Mouse (Mus musculus): ENCODE results near the gene Ctc1. TPM values are rescaled to one million over a fixed set of nuclear protein-coding genes. Genes with fewer than 3 reads are reported as not detected.

Ctc1 gene
- polyA plus RNA-seq, 1 experiment from 2014 or later, result 63.2 TPM

GRCm38 (mm10) chr11:69063413-69064201 is 47.9 kb downstream of the Ctc1 start:
- no peaks in the 10 kb centered on the region for H3K4me1 ChIP-seq (ENCODE audit: control insufficient read depth, insufficient read depth, low read length)
- WGBS, result under 1% methylated on average over 31 of the region's 31 CpGs
- H3K9ac ChIP-seq (replicated peaks; ENCODE audit: low read length), result peak overlapping the region; percentile 64
- no peaks in the 10 kb centered on the region for H3K9me3 ChIP-seq (replicated peaks; ENCODE audit: control insufficient read depth, low read length)
- ATAC-seq (replicated peaks; ENCODE audit: insufficient number of reproducible peaks, low FRiP score, low TSS enrichment, low read depth) (no peak; the same call in 1 of the 2 replicates), DNase-seq (ENCODE audit: low spot score) (peak; percentile 87)
- peak overlapping the region; percentile 48 for H3K27ac ChIP-seq (replicated peaks; ENCODE audit: low read depth, low read length)
- peak overlapping the region; percentile 45 for H3K4me2 ChIP-seq (ENCODE audit: low read depth, low read length)
- H3K27me3 ChIP-seq (ENCODE audit: control insufficient read depth, insufficient read depth, low read length), result no peaks in the 10 kb centered on the region
- H3K4me3 ChIP-seq (ENCODE audit: low read depth, low read length), result peak overlapping the region; percentile 69
- H3K36me3 ChIP-seq (replicated peaks; ENCODE audit: control insufficient read depth, insufficient read depth, low read depth, low read length), result no peaks in the 10 kb centered on the region

DNA sequence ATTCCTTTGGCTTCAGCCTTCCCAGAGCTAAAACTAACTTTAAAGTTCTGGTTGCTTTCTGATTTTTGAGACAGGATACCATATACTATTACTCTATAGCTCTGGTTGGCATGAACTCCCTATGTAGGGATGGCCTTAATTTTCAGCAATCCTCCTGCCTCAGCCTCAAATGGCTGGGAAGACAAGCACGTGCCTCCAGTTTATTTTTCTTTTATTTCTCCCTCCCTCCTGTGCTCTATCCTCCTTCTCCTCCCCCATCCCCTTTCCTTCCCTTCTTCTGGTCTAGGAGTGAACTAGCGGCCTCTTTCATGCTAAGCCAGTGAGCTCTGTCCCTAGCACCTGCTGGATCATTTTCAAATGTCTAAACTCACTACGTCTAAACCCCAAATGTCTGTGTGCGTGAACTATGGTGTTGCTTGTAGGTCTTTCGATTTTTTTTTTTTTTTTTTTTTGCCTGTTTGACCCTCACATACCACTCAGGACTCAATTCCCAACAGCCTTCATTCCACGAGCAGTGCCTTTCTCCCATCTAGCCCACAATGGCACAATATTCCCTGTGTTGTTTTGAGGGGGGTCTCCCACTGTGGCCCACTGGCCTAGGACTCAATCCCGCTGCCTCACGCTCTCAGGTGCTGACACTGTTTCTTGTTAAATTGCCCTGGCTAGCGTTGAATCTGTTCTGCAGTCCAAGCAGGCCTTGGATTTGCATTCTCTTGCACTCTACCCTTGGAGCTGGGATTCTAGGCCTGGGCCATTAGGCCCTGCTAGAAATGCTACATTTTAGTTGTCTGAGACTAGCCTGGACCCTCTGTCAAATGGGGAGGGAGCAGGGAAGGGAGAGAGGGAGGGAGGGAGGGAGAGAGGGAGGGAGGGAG is 48.8 kb downstream of the Ctc1 start:
- Histone ChIP-seq H3K27me3 (ENCODE audit: control insufficient read depth, insufficient read depth, low read length) (no peaks in the 10 kb centered on the region), H3K9me3 (replicated peaks; ENCODE audit: control insufficient read depth, low read length) (no peaks in the 10 kb centered on the region), H3K27ac (replicated peaks; ENCODE audit: low read depth, low read length) (no peak overlapping the region), H3K36me3 (replicated peaks; ENCODE audit: control insufficient read depth, insufficient read depth, low read depth, low read length) (no peaks in the 10 kb centered on the region), H3K9ac (replicated peaks; ENCODE audit: low read length) (peak overlapping the region; percentile 64; the same call in 1 of the 2 replicates), H3K4me2 (ENCODE audit: low read depth, low read length) (peak overlapping the region; percentile 45), H3K4me3 (ENCODE audit: low read depth, low read length) (peak overlapping the region; percentile 69), H3K4me1 (ENCODE audit: control insufficient read depth, insufficient read depth, low read length) (no peaks in the 10 kb centered on the region)
- no peak for DNase-seq (ENCODE audit: low spot score)
- ATAC-seq (replicated peaks; ENCODE audit: insufficient number of reproducible peaks, low FRiP score, low TSS enrichment, low read depth), result no peak
- WGBS, result 36% methylated on average over 9 of the region's 9 CpGs

- no peak overlapping the region; the same call in 1 of the 2 replicates for H3K4me2 ChIP-seq (ENCODE audit: low read depth, low read length)
- no peaks in the 10 kb centered on the region for H3K4me1 ChIP-seq (ENCODE audit: control insufficient read depth, insufficient read depth, low read length)
- WGBS, result 59% methylated on average over 3 of the region's 3 CpGs
- ATAC-seq (replicated peaks; ENCODE audit: insufficient number of reproducible peaks, low FRiP score, low TSS enrichment, low read depth) (no peak), DNase-seq (ENCODE audit: low spot score) (no peak)
- H3K27ac ChIP-seq (replicated peaks; ENCODE audit: low read depth, low read length), result no peak overlapping the region
- H3K36me3 ChIP-seq (replicated peaks; ENCODE audit: control insufficient read depth, insufficient read depth, low read depth, low read length), result no peaks in the 10 kb centered on the region
- no peaks in the 10 kb centered on the region for H3K27me3 ChIP-seq (ENCODE audit: control insufficient read depth, insufficient read depth, low read length)
- H3K9ac ChIP-seq (replicated peaks; ENCODE audit: low read length), result no peak overlapping the region
- no peaks in the 10 kb centered on the region for H3K9me3 ChIP-seq (replicated peaks; ENCODE audit: control insufficient read depth, low read length)
- H3K4me3 ChIP-seq (ENCODE audit: low read depth, low read length), result no peak overlapping the region
Measured at GRCm38 (mm10) chr11:69065394-69065925, 49.7 kb downstream of the Ctc1 start.

GRCm38 (mm10) chr11:69066163-69066861 is 50.6 kb downstream of the Ctc1 start:
- Histone ChIP-seq H3K27ac (replicated peaks; ENCODE audit: low read depth, low read length) (no peak overlapping the region), H3K9ac (replicated peaks; ENCODE audit: low read length) (peak overlapping the region; percentile 51), H3K4me2 (ENCODE audit: low read depth, low read length) (peak overlapping the region; percentile 76), H3K9me3 (replicated peaks; ENCODE audit: control insufficient read depth, low read length) (no peaks in the 10 kb centered on the region), H3K36me3 (replicated peaks; ENCODE audit: control insufficient read depth, insufficient read depth, low read depth, low read length) (no peaks in the 10 kb centered on the region), H3K27me3 (ENCODE audit: control insufficient read depth, insufficient read depth, low read length) (no peaks in the 10 kb centered on the region), H3K4me1 (ENCODE audit: control insufficient read depth, insufficient read depth, low read length) (no peaks in the 10 kb centered on the region), H3K4me3 (ENCODE audit: low read depth, low read length) (peak overlapping the region; percentile 36)
- WGBS, result 1% methylated on average over 29 of the region's 29 CpGs
- ATAC-seq (replicated peaks; ENCODE audit: insufficient number of reproducible peaks, low FRiP score, low TSS enrichment, low read depth), result no peak
- DNase-seq (ENCODE audit: low spot score), result peak; percentile 22

DNA sequence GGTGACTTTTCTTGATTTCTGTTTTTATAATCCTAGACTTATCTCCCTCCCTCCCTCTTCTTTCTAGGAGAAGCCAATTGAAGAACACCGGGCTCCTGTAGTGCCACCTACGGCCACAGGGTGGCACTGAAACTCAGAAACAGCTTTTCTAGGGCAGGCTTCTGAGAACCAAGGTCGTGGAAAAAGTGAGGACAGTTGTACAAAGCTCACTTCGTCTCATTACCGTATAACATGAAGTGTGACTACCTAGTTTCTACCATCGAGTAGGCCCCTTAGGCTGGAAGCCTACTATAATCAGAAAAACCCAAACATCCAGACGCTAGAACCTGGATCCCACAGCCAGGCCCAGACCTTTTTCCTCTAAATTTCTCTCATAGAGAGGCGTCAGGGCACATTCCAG is 51.2 kb downstream of the Ctc1 start:
- peak overlapping the region; percentile 36 for H3K4me3 ChIP-seq (ENCODE audit: low read depth, low read length)
- H3K27me3 ChIP-seq (ENCODE audit: control insufficient read depth, insufficient read depth, low read length), result no peaks in the 10 kb centered on the region
- WGBS, result 9% methylated on average over 8 of the region's 8 CpGs
- peak overlapping the region; percentile 76 for H3K4me2 ChIP-seq (ENCODE audit: low read depth, low read length)
- no peaks in the 10 kb centered on the region for H3K36me3 ChIP-seq (replicated peaks; ENCODE audit: control insufficient read depth, insufficient read depth, low read depth, low read length)
- H3K9me3 ChIP-seq (replicated peaks; ENCODE audit: control insufficient read depth, low read length), result no peaks in the 10 kb centered on the region
- no peaks in the 10 kb centered on the region for H3K4me1 ChIP-seq (ENCODE audit: control insufficient read depth, insufficient read depth, low read length)
- peak; percentile 96 for DNase-seq (ENCODE audit: low spot score)
- H3K27ac ChIP-seq (replicated peaks; ENCODE audit: low read depth, low read length), result no peak overlapping the region
- no peak for ATAC-seq (replicated peaks; ENCODE audit: insufficient number of reproducible peaks, low FRiP score, low TSS enrichment, low read depth)
- no peak overlapping the region; the same call in 1 of the 2 replicates for H3K9ac ChIP-seq (replicated peaks; ENCODE audit: low read length)

DNA sequence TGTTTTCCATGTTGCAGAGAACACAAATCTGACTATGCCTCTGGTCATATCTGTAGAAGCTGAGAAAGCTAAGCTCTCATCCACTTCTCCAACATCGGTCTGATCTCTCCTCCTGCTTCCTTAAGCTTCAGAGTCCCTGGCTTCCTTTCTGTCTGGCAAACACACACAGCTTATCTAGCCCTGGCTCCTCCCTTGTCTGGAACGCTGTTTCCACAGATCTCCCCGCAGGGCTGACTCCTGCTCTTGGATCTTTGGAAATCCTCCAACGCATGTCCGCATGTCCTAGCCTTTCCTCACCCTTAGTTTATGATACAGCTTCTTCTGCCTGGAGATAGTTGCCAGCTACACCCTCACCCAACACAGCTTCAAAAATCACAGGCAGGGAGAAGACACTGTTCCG is 51.9 kb downstream of the Ctc1 start:
- Histone ChIP-seq H3K4me3 (ENCODE audit: low read depth, low read length) (no peak overlapping the region), H3K9me3 (replicated peaks; ENCODE audit: control insufficient read depth, low read length) (no peaks in the 10 kb centered on the region), H3K4me2 (ENCODE audit: low read depth, low read length) (no peak overlapping the region), H3K27me3 (ENCODE audit: control insufficient read depth, insufficient read depth, low read length) (no peaks in the 10 kb centered on the region), H3K4me1 (ENCODE audit: control insufficient read depth, insufficient read depth, low read length) (no peaks in the 10 kb centered on the region), H3K27ac (replicated peaks; ENCODE audit: low read depth, low read length) (no peak overlapping the region), H3K36me3 (replicated peaks; ENCODE audit: control insufficient read depth, insufficient read depth, low read depth, low read length) (no peaks in the 10 kb centered on the region), H3K9ac (replicated peaks; ENCODE audit: low read length) (no peak overlapping the region)
- WGBS, result 57% methylated on average over 6 of the region's 6 CpGs
- ATAC-seq (replicated peaks; ENCODE audit: insufficient number of reproducible peaks, low FRiP score, low TSS enrichment, low read depth) (no peak), DNase-seq (ENCODE audit: low spot score) (no peak)

DNA sequence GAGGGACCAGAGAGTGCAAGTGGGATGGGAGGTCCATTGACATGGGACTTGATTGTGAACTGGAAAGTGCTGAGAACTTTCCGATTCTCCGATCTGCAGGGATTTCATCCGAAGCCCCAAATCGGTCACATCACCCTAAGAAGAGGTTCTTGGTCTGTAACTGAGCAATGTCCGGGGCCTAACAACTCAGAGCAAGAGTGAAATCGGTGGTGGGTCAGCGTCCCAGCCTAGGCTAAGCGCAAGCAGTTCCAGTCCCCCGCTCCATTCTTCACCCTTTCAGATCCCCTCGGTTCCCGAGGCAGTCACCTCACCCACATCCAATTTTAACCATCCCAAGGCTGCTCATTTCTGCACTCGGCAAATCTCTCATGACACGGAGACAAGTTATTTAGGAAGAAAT is 54.4 kb downstream of the Ctc1 start:
- peak overlapping the region; percentile 70 for H3K9ac ChIP-seq (replicated peaks; ENCODE audit: low read length)
- H3K4me2 ChIP-seq (ENCODE audit: low read depth, low read length), result peak overlapping the region; percentile 72
- no peaks in the 10 kb centered on the region for H3K4me1 ChIP-seq (ENCODE audit: control insufficient read depth, insufficient read depth, low read length)
- no peaks in the 10 kb centered on the region for H3K27me3 ChIP-seq (ENCODE audit: control insufficient read depth, insufficient read depth, low read length)
- H3K36me3 ChIP-seq (replicated peaks; ENCODE audit: control insufficient read depth, insufficient read depth, low read depth, low read length), result no peaks in the 10 kb centered on the region
- H3K9me3 ChIP-seq (replicated peaks; ENCODE audit: control insufficient read depth, low read length), result no peaks in the 10 kb centered on the region
- H3K27ac ChIP-seq (replicated peaks; ENCODE audit: low read depth, low read length), result peak overlapping the region; percentile 63
- ATAC-seq (replicated peaks; ENCODE audit: insufficient number of reproducible peaks, low FRiP score, low TSS enrichment, low read depth), result no peak
- peak overlapping the region; percentile 52 for H3K4me3 ChIP-seq (ENCODE audit: low read depth, low read length)
- WGBS, result 0% methylated on average over 13 of the region's 13 CpGs
- peak; percentile 38 for DNase-seq (ENCODE audit: low spot score)

Measured in embryonic facial prominence, embryonic 11.5 days (tissue).